Mouse (Mus musculus) megakaryocyte-erythroid progenitor cell, adult 5-6 weeks (primary cell): Measurements from ENCODE around the gene Phactr1. TPM values are rescaled to one million over a fixed set of nuclear protein-coding genes. Genes with fewer than 3 reads are reported as not detected.

Source experiments
- ATAC-seq: replicated peaks from 2 replicates; pipeline ENCODE4 v1.8.0; 2016; ENCODE audit warnings: mild to moderate bottlenecking, inconsistent platforms; ENCODE audit not compliant: severe bottlenecking, poor library complexity, low FRiP score, low TSS enrichment
- total RNA-seq, 2 experiments: library from RNA; stranded (forward) in 1 of 2; stranded (reverse) in 1 of 2; fragments of 200-1000, 215-1000 nt in 1 of 2; fragments of >200 nt in 1 of 2; fragmentation: Nextera tagmentation in 1 of 2; gene quantifications; 2 replicates each; pipeline ENCODE4 v1.2.3; 2014 to 2017

The Phactr1 gene
- total RNA-seq (2014; fragmentation: Nextera tagmentation), result not detected in 2 replicates
- total RNA-seq (2017), result 0.47 TPM in 1 of 2 replicates, not detected in the other

DNA sequence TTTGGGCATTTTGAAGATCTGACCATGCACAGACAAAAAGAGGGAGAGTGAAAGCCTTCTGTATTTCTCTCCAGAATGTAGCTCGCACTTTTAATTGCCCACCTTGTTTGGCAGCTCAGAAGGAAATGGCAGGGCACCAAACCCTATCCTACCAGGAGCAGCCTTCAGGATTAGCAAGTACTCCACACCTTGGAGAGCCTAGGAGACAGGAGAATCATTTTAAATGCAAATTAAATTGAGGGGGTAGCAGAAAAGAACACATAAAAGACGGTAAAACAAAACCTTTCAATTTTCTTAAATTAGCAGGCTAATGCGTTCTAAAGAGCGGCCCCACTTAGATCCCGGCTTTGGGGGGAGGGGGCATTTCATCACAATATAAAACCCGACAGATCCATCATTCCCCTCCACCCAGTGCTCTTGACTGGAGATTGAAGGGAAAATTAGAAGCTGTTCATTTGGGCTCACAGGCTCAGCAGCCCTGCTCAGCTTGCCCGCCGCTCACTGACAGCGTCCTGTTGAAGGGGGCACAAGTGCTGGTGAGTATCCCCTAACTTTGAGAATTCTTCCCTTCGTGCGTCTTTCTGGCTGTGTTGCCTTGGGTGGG, at the start of gene Phactr1:
Phactr1 (plus strand) TSS at position 233 of the 604 bp plus-strand sequence.
- no peak for ATAC-seq

DNA sequence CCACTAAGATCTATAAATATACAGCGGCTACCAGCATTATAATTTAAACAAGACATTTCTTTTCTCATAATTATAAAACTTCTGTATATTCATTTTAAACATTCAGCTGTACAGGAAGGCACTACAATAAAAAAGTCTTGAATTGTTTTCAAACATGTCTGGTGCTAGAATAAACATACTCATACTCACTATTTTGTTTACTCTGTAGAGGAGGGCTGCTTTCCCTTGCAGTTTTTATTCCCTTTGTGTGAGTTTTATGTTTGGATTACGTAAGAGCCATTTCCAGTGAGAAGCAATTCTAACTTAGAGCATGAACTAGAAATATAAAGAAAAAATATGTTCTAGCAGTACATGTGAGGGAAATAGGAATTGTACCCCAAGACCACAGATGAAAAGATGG, 45.5 kb upstream of the Phactr1 start:
- ATAC-seq, result no peak

GRCm38 (mm10) chr13:42650228-42650627, 30.2 kb upstream of the Phactr1 start:
- no peak for ATAC-seq

GRCm38 (mm10) chr13:42656643-42657315, 23.6 kb upstream of the Phactr1 start:
- no peak for ATAC-seq

DNA sequence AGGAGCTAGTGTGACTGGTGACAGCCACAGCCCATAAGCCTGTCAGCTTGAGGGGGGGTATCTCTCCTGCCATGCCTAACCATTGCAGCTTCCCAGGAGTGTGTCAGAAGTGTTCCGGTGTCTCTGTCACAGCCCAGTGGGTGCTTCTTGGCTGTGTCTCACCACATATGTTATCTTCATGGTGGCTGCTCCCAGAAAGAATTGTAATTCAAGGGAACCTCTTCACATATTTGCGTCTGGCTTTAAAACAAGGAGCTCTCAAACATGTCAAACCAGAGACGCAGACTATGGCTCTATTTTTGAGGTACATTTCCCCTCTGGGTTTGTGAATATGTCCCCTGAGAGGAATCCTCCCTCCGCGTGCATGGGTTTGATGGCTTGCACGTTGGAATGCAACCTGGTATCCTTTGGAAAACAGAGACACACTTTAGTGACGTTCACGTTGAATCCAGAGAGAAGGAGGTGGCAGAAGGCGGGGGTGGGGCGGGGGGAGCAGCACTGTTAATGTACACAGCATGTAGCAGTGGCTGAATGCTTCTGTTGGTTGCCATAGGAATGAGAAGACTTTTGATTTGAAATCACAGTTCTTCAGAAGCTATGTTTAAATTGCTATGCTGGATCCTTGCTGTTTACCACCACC, 8.7 kb upstream of the Phactr1 start:
- no peak for ATAC-seq

GRCm38 (mm10) chr13:42681299-42681698, 876 bp downstream of the Phactr1 start:
- ATAC-seq, result no peak

DNA sequence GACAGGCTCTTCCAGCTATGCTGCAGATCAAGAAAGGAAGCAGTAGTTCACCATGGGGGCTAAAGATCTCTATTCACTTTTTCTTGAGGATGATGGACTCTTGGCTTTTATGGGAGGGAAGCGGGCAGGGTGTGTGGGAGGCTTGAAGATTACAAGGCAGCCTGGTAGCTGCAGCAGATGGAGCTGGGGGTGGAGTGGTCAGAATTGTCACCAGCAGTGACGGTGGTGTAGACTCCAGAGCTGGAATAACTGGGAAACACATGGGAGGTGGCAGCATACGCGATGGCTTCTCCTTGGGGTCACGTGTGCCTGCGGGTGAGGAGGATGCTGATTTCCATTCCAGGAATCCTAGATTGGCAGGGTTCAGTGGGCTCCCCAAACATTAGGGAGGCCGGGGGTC, 3.8 kb downstream of the Phactr1 start:
- ATAC-seq, result no peak

GRCm38 (mm10) chr13:42692233-42692632, 11.8 kb downstream of the Phactr1 start:
- ATAC-seq, result no peak

DNA sequence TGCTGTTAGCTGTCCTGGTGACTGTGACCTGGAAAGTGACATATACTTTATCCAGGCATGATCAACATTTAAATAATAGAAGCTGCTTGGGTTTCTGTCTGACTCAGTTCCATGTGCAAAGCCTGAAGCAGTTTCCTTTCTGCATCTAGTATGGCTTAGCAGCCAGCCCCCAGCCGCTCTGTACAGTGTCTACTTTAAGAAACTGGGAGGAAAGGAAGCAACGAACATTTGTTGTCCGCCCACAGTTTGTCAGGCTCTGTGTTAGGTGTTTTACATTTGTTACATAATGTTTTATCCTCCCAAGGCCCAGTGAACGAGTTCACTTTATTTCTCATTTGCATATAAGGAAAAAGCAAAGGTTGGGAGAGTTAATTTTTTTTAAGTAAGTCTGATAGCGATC, 16.2 kb downstream of the Phactr1 start:
- no peak for ATAC-seq

- no peak for ATAC-seq
These were observed 28.7 kb downstream of the Phactr1 start for GRCm38 (mm10) chr13:42709148-42709547.

DNA sequence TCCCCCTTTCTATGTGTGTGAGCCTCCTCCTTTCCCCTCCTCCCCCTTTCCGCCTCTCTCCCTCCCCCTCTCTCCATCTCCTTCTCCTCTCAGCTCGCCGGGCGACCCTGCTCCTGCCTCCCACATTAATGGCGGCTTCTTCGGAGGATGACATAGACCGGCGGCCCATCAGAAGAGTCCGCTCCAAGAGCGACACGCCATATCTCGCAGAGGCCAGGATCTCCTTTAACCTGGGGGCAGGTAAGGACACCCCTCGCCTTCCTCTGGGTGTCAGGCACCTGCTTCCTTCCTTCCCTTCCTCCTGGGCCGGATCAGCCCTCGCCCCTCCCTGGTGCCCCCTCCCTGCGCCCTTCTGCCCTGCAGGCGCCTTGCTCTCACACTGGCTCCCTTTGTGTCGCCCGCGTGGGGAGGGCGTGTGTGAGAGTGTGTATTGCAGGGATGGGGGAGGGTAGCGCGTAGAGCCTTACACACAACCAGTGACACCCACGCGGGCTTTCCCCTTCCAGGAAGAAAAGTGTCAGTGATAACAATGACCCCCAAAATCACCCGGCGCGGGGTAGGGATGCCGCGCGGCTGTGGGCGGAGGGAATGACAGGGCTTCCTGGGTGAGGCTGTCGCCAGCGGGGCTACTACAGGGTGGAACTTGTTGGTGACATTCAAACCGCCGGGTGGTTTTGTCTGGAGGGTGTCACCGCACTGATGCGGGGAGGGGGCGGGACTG, 29.3 kb downstream of the Phactr1 start:
- ATAC-seq, result no peak

- no peak for ATAC-seq
These were observed 31.1 kb downstream of the Phactr1 start for GRCm38 (mm10) chr13:42711510-42711909.

DNA sequence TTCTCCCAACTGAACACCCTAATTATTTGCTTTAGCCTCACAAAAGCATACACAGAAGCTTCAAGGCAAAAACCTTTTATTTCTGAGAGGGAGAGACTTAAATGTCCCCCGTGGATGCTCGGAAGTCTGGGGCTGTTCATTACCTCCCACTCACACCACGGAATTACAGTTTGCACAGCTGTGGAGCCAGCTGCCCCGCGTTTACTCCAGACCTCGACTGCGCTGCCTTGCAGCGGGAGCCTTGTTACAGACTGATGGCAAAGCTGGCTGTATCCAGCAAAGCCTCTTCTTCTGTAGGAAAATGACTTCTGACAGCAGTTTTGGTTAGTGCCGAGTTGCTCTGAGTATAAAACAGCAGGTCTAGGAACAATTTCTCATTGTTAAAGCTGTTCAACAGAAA, 39.0 kb downstream of the Phactr1 start:
- ATAC-seq, result no peak

- no peak for ATAC-seq
These were observed 39.7 kb downstream of the Phactr1 start for GRCm38 (mm10) chr13:42720135-42720534.

- ATAC-seq, result no peak
These were observed 40.2 kb downstream of the Phactr1 start for GRCm38 (mm10) chr13:42720648-42721047.

- ATAC-seq, result no peak
These were observed 43.6 kb downstream of the Phactr1 start for GRCm38 (mm10) chr13:42724011-42724410.

DNA sequence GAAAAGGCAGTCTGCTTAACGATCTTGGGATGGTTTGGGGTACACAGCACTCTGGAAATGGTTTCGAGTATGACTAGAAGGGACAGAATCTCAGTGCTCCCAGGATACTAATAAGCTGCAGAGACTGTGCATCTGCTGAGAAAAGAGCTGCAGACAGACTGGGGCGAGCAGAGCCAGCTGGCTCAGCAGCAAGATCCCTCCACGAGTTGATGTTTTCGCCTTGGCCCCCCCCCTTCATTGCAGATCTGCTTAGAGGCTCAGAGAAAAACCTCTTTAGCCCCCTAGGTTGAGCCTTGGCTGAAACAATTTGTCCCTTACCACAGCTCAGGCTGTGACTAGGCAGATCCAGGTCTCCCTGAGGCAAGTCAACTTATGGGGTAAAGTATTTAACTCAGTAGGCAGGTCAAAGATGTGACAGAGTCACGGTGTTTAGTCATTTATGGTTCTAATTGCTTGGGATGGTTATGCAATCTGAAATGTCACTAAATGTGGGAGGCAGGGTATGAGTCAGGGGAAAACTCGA, 45.3 kb downstream of the Phactr1 start:
- ATAC-seq, result no peak

GRCm38 (mm10) chr13:42737486-42737885, 57.1 kb downstream of the Phactr1 start:
- no peak for ATAC-seq

DNA sequence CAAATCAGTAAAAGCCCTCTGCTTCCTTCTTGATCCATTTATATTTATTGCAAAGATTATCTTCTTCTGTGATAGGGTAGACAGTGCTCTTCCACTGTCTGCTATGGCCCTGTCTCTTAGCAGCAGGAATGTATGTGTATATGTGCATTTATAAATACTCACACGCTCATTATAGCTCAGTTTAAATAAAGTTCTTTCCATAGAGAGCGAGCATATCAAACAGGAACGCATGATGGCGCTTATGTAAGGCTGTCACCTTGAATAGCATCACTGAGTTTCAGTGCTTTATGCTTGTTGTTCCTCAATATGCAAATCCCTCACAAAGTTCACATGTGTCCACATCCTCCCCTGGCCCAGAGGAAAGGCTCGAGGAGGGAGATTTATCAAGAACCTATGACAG, 57.7 kb downstream of the Phactr1 start:
- no peak for ATAC-seq

DNA sequence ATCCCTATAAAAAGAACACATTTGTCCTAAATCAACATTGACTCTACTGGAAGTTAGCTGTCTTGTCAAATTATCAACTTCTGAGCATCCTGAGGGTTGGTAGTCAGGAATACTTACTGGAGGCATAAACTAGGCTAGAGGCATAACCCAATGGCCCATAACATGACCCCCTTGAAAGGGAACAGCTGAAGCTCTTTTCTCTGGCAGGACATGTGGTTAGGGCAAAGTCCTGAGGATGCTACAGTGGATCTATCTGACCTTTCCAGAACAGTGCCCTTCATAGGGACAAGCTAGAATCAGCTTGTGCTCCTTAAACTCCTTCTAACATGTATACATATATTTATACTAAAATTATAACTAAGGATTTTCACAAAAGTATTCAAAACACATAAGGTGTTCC, 61.8 kb downstream of the Phactr1 start:
- ATAC-seq, result no peak
